Mouse (Mus musculus) embryonic facial prominence, embryonic 12.5 days (tissue): ENCODE data around the gene Vmn2r81. TPM values are rescaled to one million over a fixed set of nuclear protein-coding genes. Genes with fewer than 3 reads are reported as not detected.
"Not testable (repeated sequence)": the region's sequence is repeated elsewhere in the genome, so short reads cannot be mapped to it uniquely, and the experiment has no call there.

Experiments
- ATAC-seq: fragments of 200-750 bp; cut with Nextera tagmentation; 2 replicates; pipeline ENCODE4 v1.8.0; 2017; ENCODE audit not compliant: insufficient number of reproducible peaks, insufficient read depth, low FRiP score, low TSS enrichment
- H3K27ac ChIP-seq: fragments of 300-500 bp; sonication (generic); 2 replicates; pipeline ENCODE4 v1.5.1; 2016; ENCODE audit warnings: mild to moderate bottlenecking
- H3K27me3 ChIP-seq: fragments of 300-500 bp; sonication (generic); 2 replicates; pipeline ENCODE4 v1.6.1; 2016; ENCODE audit warnings: mild to moderate bottlenecking, moderate library complexity
- H3K36me3 ChIP-seq: fragments of 300-500 bp; sonication (generic); 2 replicates; pipeline ENCODE4 v1.6.1; 2016; ENCODE audit warnings: mild to moderate bottlenecking
- H3K4me1 ChIP-seq: fragments of 300-500 bp; sonication (generic); 2 replicates; pipeline ENCODE4 v1.6.1; 2016
- H3K4me2 ChIP-seq: fragments of 300-500 bp; sonication (generic); replicated peaks from 2 replicates; pipeline ENCODE4 v1.6.1; 2016; ENCODE audit warnings: mild to moderate bottlenecking, moderate library complexity
- H3K4me3 ChIP-seq: fragments of 300-500 bp; sonication (generic); 2 replicates; pipeline ENCODE4 v1.5.1; 2016; ENCODE audit warnings: mild to moderate bottlenecking
- H3K9ac ChIP-seq: fragments of 300-500 bp; sonication (generic); 2 replicates; pipeline ENCODE4 v1.6.1; 2016; ENCODE audit warnings: mild to moderate bottlenecking, moderate library complexity
- H3K9me3 ChIP-seq: fragments of 300-500 bp; sonication (generic); 2 replicates; pipeline ENCODE4 v1.6.1; 2016; ENCODE audit warnings: mild to moderate bottlenecking, moderate library complexity
- WGBS: fragments of 180-500 bp; shearing (Covaris S2); methylation state at CpG from one replicate; pipeline ENCODE4 v1.1.7; 2016; 5-methylcytosine and 5-hydroxymethylcytosine counted together
- polyA plus RNA-seq: library from polyadenylated mRNA; unstranded; fragments of >200 nt; fragmentation: Nextera tagmentation; extraction: Ambion mirVana; gene quantifications from 2 replicates; pipeline ENCODE4 v1.2.1, GENCODE M21; 2016

Gene Vmn2r81
- not detected in 2 replicates for polyA plus RNA-seq

DNA sequence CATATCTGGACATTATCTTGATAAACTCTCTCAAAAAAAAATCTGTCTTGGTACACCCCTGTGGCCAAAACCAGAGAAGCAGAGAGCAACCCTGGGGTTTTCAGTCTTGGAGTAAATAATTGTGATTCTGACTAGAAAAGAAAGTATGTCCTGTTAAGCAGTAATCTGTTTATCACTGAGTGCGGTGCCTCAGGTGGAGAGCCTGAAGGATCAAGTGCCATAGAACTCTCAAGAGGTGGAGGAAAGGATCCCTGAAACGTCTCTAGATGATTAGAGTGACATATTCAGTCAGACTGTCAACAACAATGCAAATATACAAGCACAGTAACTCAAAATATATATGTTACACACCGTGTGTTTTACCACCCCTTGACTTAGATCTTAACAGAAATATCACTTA, at the start of gene Vmn2r81:
Vmn2r81 (plus strand) TSS at position 301 of the 400 bp plus-strand sequence.
- H3K4me3 ChIP-seq, H3K4me1 ChIP-seq, H3K4me2 ChIP-seq, H3K27me3 ChIP-seq, H3K36me3 ChIP-seq, ATAC-seq, H3K9ac ChIP-seq, H3K27ac ChIP-seq, H3K9me3 ChIP-seq: not testable (repeated sequence)
- 72% methylated on average over 3 of the region's 3 CpGs for WGBS

DNA sequence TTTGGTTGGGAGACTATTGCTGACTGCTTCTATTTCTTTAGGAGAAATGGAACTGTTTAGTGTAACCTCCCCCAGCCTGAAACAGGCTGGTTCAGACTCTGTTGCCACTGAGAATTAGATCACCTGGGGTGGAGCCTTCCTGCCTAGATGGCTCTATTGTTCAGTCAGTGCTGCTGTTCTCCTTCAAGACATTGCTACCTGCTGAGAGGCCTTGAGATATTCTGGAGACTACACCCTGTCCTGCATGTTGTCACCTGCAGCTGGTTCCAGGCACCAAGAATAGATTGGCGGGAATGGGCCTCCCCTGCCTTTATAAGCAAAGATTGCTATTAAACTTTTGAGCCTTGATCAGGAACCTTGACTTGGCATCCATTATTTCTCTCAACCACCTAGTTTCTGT, 47.5 kb upstream of the Vmn2r81 start:
- H3K36me3 ChIP-seq, H3K4me1 ChIP-seq, ATAC-seq, H3K27me3 ChIP-seq, H3K27ac ChIP-seq, H3K9ac ChIP-seq, H3K9me3 ChIP-seq, H3K4me3 ChIP-seq, H3K4me2 ChIP-seq: not testable (repeated sequence)
- 90% methylated on average over 1 of the region's 1 CpGs for WGBS

DNA sequence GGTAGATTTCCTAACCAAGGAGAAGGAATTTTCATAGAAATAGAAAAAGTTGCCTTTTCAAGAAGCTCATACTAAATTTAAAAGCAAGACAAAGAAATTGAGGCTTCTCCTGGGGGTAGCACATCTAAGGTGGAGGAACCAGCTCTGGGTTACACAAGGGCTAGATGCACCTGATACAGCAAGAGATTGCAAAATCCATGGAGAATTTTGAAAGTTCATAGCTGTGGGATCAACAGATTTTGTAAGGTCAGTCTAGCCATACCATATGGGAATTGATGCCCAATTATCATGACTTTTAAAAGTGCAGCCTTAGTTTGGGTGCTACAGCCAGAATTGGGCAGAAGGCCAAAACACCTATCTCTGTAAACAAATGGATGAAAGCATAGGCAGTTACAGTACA, 27.1 kb upstream of the Vmn2r81 start:
- H3K4me2 ChIP-seq: no peak overlapping the region
- no peak for ATAC-seq
- H3K4me1 ChIP-seq: no peaks in the 10 kb centered on the region
- no peak overlapping the region for H3K27ac ChIP-seq
- no peak overlapping the region for H3K4me3 ChIP-seq
- no peaks in the 10 kb centered on the region for H3K9me3 ChIP-seq
- no peak overlapping the region for H3K9ac ChIP-seq
- no peaks in the 10 kb centered on the region for H3K27me3 ChIP-seq
- no peaks in the 10 kb centered on the region for H3K36me3 ChIP-seq

DNA sequence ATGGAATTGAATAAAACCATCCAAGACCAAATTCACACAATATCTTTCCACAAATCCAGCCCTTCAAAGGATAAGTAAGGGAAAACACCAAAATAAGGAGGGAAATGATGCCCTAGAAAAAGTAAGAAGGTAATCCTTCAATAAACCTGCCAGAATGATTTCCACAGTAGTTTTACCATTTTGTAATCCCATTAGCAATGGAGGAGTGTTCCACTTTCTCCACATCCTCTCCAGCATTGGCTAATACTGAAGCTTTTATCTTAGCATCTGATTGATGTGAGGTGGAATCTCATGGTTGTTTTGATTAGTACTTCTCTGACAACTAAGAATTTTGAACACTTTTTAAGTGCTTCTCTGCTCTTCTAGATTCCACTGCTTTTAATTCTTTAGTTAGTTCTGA, 25.9 kb upstream of the Vmn2r81 start:
- H3K36me3 ChIP-seq: no peaks in the 10 kb centered on the region
- no peaks in the 10 kb centered on the region for H3K9me3 ChIP-seq
- H3K27ac ChIP-seq: no peak overlapping the region
- ATAC-seq: no peak
- H3K27me3 ChIP-seq: no peaks in the 10 kb centered on the region
- H3K4me3 ChIP-seq: no peak overlapping the region
- H3K4me2 ChIP-seq: no peak overlapping the region
- H3K9ac ChIP-seq: no peak overlapping the region
- no peaks in the 10 kb centered on the region for H3K4me1 ChIP-seq

DNA sequence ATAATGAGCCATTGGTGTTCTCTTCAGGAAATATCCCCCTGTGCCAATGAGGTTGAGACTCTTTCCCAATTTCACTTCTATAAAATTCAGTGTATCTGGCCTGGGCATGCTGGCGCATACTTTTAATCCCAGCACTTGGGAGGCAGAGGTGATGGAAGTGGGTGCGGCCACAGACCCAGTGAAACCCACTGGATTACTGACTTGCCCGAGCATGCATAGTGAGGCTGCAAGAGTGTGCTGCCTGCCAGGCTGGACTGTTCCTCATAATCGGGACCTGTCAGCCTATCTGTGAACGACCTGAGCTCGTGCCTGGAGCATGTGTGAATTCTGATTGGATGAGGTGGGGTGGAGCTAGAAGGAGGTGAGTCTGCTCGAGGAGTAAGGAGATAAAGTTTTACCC, 25.3 kb upstream of the Vmn2r81 start:
- 70% methylated on average over 7 of the region's 7 CpGs for WGBS
- Histone ChIP-seq H3K4me1 (no peaks in the 10 kb centered on the region), H3K9me3 (no peaks in the 10 kb centered on the region), H3K27me3 (no peaks in the 10 kb centered on the region), H3K9ac (no peak overlapping the region), H3K4me3 (no peak overlapping the region), H3K27ac (no peak overlapping the region), H3K4me2 (no peak overlapping the region), H3K36me3 (no peaks in the 10 kb centered on the region)
- no peak for ATAC-seq

DNA sequence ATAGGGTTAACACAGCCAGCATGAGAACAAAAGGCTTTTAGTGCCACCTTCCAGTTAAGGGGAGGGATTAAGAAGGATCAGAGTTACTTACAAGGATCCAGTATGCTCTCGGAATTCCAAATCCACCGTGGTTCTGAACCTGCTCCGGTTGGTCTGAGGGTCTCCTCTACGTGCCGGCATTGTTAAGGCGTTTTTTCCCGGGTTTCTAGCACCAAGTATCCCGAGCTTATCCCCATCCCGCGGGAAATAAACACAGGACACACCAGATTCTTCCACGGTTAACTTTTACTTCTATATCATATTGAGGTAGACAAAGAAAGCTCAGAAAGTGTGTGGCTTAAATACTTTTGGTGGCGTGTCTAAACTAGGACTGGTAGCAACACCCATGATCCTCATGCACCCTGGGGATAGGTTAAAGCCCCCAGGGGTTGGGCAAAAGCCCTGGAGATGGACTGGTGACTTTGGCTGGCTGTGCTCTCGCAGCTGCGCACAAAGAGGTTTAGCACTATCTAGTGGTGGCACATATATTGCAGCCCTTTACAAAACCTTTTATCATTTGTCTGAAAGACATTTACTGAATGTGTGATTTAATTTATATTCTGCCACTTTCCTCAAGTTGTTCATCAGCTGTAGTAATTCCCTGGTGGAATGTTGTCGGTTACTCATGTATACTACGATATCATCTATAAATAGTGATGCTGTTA, 74.7 kb downstream of the Vmn2r81 start:
- ATAC-seq, H3K4me1 ChIP-seq, H3K36me3 ChIP-seq, H3K9ac ChIP-seq, H3K9me3 ChIP-seq, H3K27ac ChIP-seq, H3K27me3 ChIP-seq: not testable (repeated sequence)
- Histone ChIP-seq H3K4me2 (peak overlapping the region; percentile 40), H3K4me3 (peak overlapping the region; percentile 37)
- WGBS: 5% methylated on average over 16 of the region's 16 CpGs

DNA sequence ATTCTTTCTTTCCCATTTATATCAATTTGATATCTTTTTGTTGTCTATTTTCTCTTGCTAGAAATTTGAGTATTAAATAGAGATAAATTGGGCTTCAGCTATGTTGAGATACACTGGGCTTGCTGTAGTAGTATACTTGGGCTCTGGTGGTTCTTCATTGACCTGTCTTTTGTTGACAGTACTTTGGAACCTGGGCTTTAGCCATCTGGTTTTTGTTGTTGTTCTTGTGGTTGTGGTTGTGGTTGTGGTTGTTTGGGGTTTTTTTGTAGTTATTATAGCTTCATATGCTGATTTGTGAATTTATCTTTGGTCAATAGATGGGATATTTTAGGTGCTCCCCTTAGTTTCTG, 75.2 kb downstream of the Vmn2r81 start:
- no peaks in the 10 kb centered on the region for H3K9me3 ChIP-seq
- no peak overlapping the region for H3K4me3 ChIP-seq
- no peaks in the 10 kb centered on the region for H3K27me3 ChIP-seq
- H3K4me2 ChIP-seq: no peak overlapping the region
- H3K27ac ChIP-seq: no peak overlapping the region
- H3K36me3 ChIP-seq: no peaks in the 10 kb centered on the region
- no peaks in the 10 kb centered on the region for H3K4me1 ChIP-seq
- no peak overlapping the region for H3K9ac ChIP-seq
- no peak for ATAC-seq

Other genes starting within 250 kb of the Vmn2r81 start
- gene Olfr1351, start 235.2 kb upstream of the Vmn2r81 start, polyA plus RNA-seq: not detected in 2 replicates
- gene Olfr57, start 219.0 kb upstream of the Vmn2r81 start, polyA plus RNA-seq: 0.14 TPM in 1 of 2 replicates, not detected in the other
- 45.3 and 48.9 TPM in 2 replicates for gene 2610008E11Rik, start 150.1 kb upstream of the Vmn2r81 start, polyA plus RNA-seq
- not detected in 2 replicates for gene Vmn2r80, start 98.9 kb upstream of the Vmn2r81 start, polyA plus RNA-seq
- gene Vmn2r82, start 108.8 kb downstream of the Vmn2r81 start, polyA plus RNA-seq: not detected in 2 replicates
- gene Vmn2r83, start 221.0 kb downstream of the Vmn2r81 start, polyA plus RNA-seq: not detected in 2 replicates